Mouse (Mus musculus) T-cell, adult 66 days (primary cell): Measurements from ENCODE around the gene Mrpl1. TPM values are rescaled to one million over a fixed set of nuclear protein-coding genes. Genes with fewer than 3 reads are reported as not detected.

Experiments
- total RNA-seq, 2 experiments: library from RNA; stranded (reverse); gene quantifications; 3 replicates in 1 of 2; 4 replicates in 1 of 2; pipeline ENCODE4 v1.2.4; 2023

Mrpl1 gene
- 10 to 100 TPM; 13.3 to 14.1 TPM for total RNA-seq

GRCm38 (mm10) chr5:96209459-96209858, at the start of gene Mrpl1:
Gene Mrpl1, plus strand, starts transcription at chr5:96209493.

GRCm38 (mm10) chr5:96164021-96164411, 45.3 kb upstream of the Mrpl1 start, which contains the start of gene Cnot6l:
Gene Cnot6l, minus strand, starts transcription at chr5:96164171.

Other genes with a start within 250 kb of the Mrpl1 start
- gene Cnot6l, start 45.3 kb upstream of the Mrpl1 start, total RNA-seq, result 100 to 1,000 TPM; 223 TPM
- not detected for gene Fras1, start 164.5 kb downstream of the Mrpl1 start, total RNA-seq